Mouse (Mus musculus) CH12.LX (cell line): ENCODE results near the gene Ifnl3.
A peak's percentile ranks its signal among the peaks of the same experiment; 100 is the strongest.

ENCODE experiments used
- BHLHE40 ChIP-seq: IDR thresholded peaks from 2 replicates; pipeline ENCODE4 v1.6.1; 2011; ENCODE audit warnings: mild to moderate bottlenecking, low read depth, low read length, improper control_type of control experiment
- CHD2 ChIP-seq: IDR thresholded peaks from 2 replicates; pipeline ENCODE4 v1.6.1; 2011; ENCODE audit warnings: low read length, improper control_type of control experiment
- CTCF ChIP-seq, 2 experiments: IDR thresholded peaks in 1 of 2; conservative IDR thresholded peaks in 1 of 2; 2 replicates each; pipeline ENCODE4 v1.5.1; 2011 to 2012; ENCODE audit warnings: low read depth in 2 of 2, low read length in 2 of 2, improper control_type of control experiment in 1 of 2, inconsistent platforms in 1 of 2, mild to moderate bottlenecking in 1 of 2, moderate library complexity in 1 of 2
- RCOR1 ChIP-seq: conservative IDR thresholded peaks from 2 replicates; pipeline ENCODE4 v1.6.1; 2012; ENCODE audit warnings: low read depth, mild to moderate bottlenecking, inconsistent platforms, low read length, improper control_type of control experiment
- SMC3 ChIP-seq: IDR thresholded peaks from 2 replicates; pipeline ENCODE4 v1.6.1; 2011; ENCODE audit warnings: low read depth, low read length, improper control_type of control experiment
- ZMIZ1 ChIP-seq: IDR thresholded peaks from 2 replicates; pipeline ENCODE4 v1.6.1; 2012; ENCODE audit warnings: low read depth, mild to moderate bottlenecking, inconsistent platforms, low read length, improper control_type of control experiment

- peak; percentile 45 for TF ChIP-seq SMC3
- peak in 1 of 2 experiments; percentile 38; a peak in 2 of 4 replicates for TF ChIP-seq CTCF (conservative IDR thresholded peaks at IDR 0.05 in 1 of 2, IDR thresholded peaks at IDR 0.05 in 1 of 2; ENCODE audit: low read depth in 2 of 2, low read length in 2 of 2)
- TF ChIP-seq CHD2, result no peak
- no peak for TF ChIP-seq RCOR1
- TF ChIP-seq BHLHE40, result no peak
- TF ChIP-seq ZMIZ1, result no peak
Observed at GRCm38 (mm10) chr7:28476191-28476590, 46.4 kb upstream of the Ifnl3 start.
